Mouse (Mus musculus) midbrain, embryonic 13.5 days (tissue): ENCODE data around the gene Cldn9. TPM values are rescaled to one million over a fixed set of nuclear protein-coding genes. Genes with fewer than 3 reads are reported as not detected.

Experiments
- ATAC-seq: fragments of 200-750 bp; cut with Nextera tagmentation; 2 replicates; pipeline ENCODE4 v1.8.0; 2017; ENCODE audit warnings: mild to moderate bottlenecking, moderate TSS enrichment, moderate library complexity
- H3K27ac ChIP-seq: fragments of 300-500 bp; sonication (generic); 2 replicates; pipeline ENCODE4 v1.5.1; 2015; ENCODE audit warnings: inconsistent platforms, mild to moderate bottlenecking, moderate library complexity
- H3K27me3 ChIP-seq: fragments of 300-500 bp; sonication (generic); 2 replicates; pipeline ENCODE4 v1.6.1; 2015; ENCODE audit warnings: mild to moderate bottlenecking, inconsistent platforms
- H3K36me3 ChIP-seq: fragments of 300-500 bp; sonication (generic); 2 replicates; pipeline ENCODE4 v1.6.1; 2015; ENCODE audit warnings: mild to moderate bottlenecking, inconsistent platforms
- H3K4me1 ChIP-seq: fragments of 300-500 bp; sonication (generic); replicated peaks from 2 replicates; pipeline ENCODE4 v1.6.1; 2015; ENCODE audit warnings: inconsistent platforms
- H3K4me2 ChIP-seq: fragments of 300-500 bp; sonication (generic); replicated peaks from 2 replicates; pipeline ENCODE4 v1.6.1; 2015; ENCODE audit warnings: moderate library complexity, mild to moderate bottlenecking, inconsistent platforms
- H3K4me3 ChIP-seq: fragments of 300-500 bp; sonication (generic); replicated peaks from 2 replicates; pipeline ENCODE4 v1.5.1; 2015; ENCODE audit warnings: mild to moderate bottlenecking, inconsistent platforms
- H3K9ac ChIP-seq: fragments of 300-500 bp; sonication (generic); replicated peaks from 2 replicates; pipeline ENCODE4 v1.6.1; 2015; ENCODE audit warnings: mild to moderate bottlenecking, inconsistent platforms
- H3K9me3 ChIP-seq: fragments of 300-500 bp; sonication (generic); 2 replicates; pipeline ENCODE4 v1.6.1; 2016; ENCODE audit warnings: mild to moderate bottlenecking, inconsistent platforms
- WGBS: fragments of 180-500 bp; shearing (Covaris S2); methylation state at CpG from one replicate; pipeline ENCODE4 v1.1.7; 2015; 5-methylcytosine and 5-hydroxymethylcytosine counted together
- polyA plus RNA-seq: library from polyadenylated mRNA; unstranded; fragments of >200 nt; fragmentation: Nextera tagmentation; extraction: Ambion mirVana; gene quantifications from 2 replicates; pipeline ENCODE4 v1.2.1, GENCODE M21; 2015

Gene Cldn9
- polyA plus RNA-seq, 1 experiment from 2014 or later, result 1.1 TPM

DNA sequence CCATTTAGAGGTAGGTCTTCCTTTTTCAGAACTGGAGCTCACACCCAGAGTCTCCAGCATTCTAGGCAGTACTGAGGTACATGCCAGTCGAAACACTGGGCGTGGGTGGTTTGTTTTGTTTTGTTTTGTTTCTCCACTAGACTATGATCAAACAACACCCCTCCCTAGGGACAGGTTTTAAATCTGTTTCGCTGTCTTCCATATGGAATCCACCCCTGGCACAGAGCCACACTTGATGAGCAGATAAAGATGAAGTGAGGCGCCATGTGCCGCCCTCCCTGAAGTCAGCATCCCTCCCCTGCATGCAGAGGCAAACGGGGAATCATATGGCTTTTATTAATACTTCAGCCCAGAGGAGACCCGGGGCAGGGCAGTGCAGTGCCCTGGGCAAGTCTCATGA, 20.9 kb upstream of the Cldn9 start:
- Histone ChIP-seq H3K4me2 (no peak overlapping the region), H3K4me3 (no peak overlapping the region), H3K27ac (no peak overlapping the region), H3K4me1 (peaks cover 3% of the 10 kb centered on the region; the same call in 1 of the 2 replicates), H3K36me3 (no peaks in the 10 kb centered on the region), H3K9me3 (no peaks in the 10 kb centered on the region), H3K9ac (no peak overlapping the region), H3K27me3 (peaks cover 23% of the 10 kb centered on the region)
- WGBS, result 55% methylated on average over 7 of the region's 7 CpGs
- ATAC-seq, result no peak

- no peak overlapping the region for H3K4me3 ChIP-seq
- H3K27me3 ChIP-seq, result peaks cover 34% of the 10 kb centered on the region
- no peak overlapping the region for H3K4me2 ChIP-seq
- WGBS, result 80% methylated on average over 9 of the region's 9 CpGs
- no peaks in the 10 kb centered on the region for H3K9me3 ChIP-seq
- H3K36me3 ChIP-seq, result no peaks in the 10 kb centered on the region
- no peak for ATAC-seq
- H3K27ac ChIP-seq, result no peak overlapping the region
- no peak overlapping the region for H3K9ac ChIP-seq
- peaks cover 10% of the 10 kb centered on the region; the same call in 1 of the 2 replicates for H3K4me1 ChIP-seq
These were observed 19.5 kb upstream of the Cldn9 start for GRCm38 (mm10) chr17:23703301-23703700.

- peaks cover 10% of the 10 kb centered on the region; the same call in 1 of the 2 replicates for H3K4me1 ChIP-seq
- peak; percentile 97 for ATAC-seq
- H3K4me2 ChIP-seq, result peak overlapping the region; percentile 90
- H3K9ac ChIP-seq, result peak overlapping the region; percentile 74
- H3K27ac ChIP-seq, result 0 out of 2 replicates have a peak overlapping the region, but pooled peaks have one; percentile 8
- no peaks in the 10 kb centered on the region for H3K36me3 ChIP-seq
- WGBS, result under 1% methylated on average over 28 of the region's 28 CpGs
- H3K9me3 ChIP-seq, result no peaks in the 10 kb centered on the region
- H3K4me3 ChIP-seq, result peak overlapping the region; percentile 70
- H3K27me3 ChIP-seq, result peaks cover 47% of the 10 kb centered on the region
These were observed 16.3 kb upstream of the Cldn9 start for GRCm38 (mm10) chr17:23700079-23700478.

GRCm38 (mm10) chr17:23699131-23700077, 15.6 kb upstream of the Cldn9 start:
- H3K27me3 ChIP-seq, result peaks cover 51% of the 10 kb centered on the region
- peak overlapping the region; percentile 74 for H3K9ac ChIP-seq
- H3K4me1 ChIP-seq, result peaks cover 10% of the 10 kb centered on the region; the same call in 1 of the 2 replicates
- no peaks in the 10 kb centered on the region for H3K9me3 ChIP-seq
- peak; percentile 78 for ATAC-seq
- H3K4me3 ChIP-seq, result peak overlapping the region; percentile 70
- no peaks in the 10 kb centered on the region for H3K36me3 ChIP-seq
- H3K4me2 ChIP-seq, result peak overlapping the region; percentile 90
- 0 out of 2 replicates have a peak overlapping the region, but pooled peaks have one; percentile 8 for H3K27ac ChIP-seq
- under 1% methylated on average over 62 of the region's 101 CpGs for WGBS

- H3K9me3 ChIP-seq, result no peaks in the 10 kb centered on the region
- WGBS, result 18% methylated on average over 3 of the region's 3 CpGs
- peaks cover 10% of the 10 kb centered on the region; the same call in 1 of the 2 replicates for H3K4me1 ChIP-seq
- H3K36me3 ChIP-seq, result no peaks in the 10 kb centered on the region
- no peak overlapping the region for H3K4me3 ChIP-seq
- no peak overlapping the region for H3K27ac ChIP-seq
- H3K4me2 ChIP-seq, result no peak overlapping the region
- H3K27me3 ChIP-seq, result peaks cover 42% of the 10 kb centered on the region
- no peak for ATAC-seq
- H3K9ac ChIP-seq, result no peak overlapping the region
These were observed 12.0 kb upstream of the Cldn9 start for GRCm38 (mm10) chr17:23695801-23696200.

- Histone ChIP-seq H3K4me1 (peaks cover 6% of the 10 kb centered on the region; the same call in 1 of the 2 replicates), H3K36me3 (no peaks in the 10 kb centered on the region), H3K4me3 (no peak overlapping the region), H3K27ac (no peak overlapping the region), H3K27me3 (peaks cover 37% of the 10 kb centered on the region), H3K9me3 (no peaks in the 10 kb centered on the region), H3K4me2 (no peak overlapping the region), H3K9ac (no peak overlapping the region)
- 63% methylated on average over 1 of the region's 1 CpGs for WGBS
- ATAC-seq, result no peak
These were observed 10.7 kb upstream of the Cldn9 start for GRCm38 (mm10) chr17:23694491-23694890.

GRCm38 (mm10) chr17:23683226-23683625, 600 bp downstream of the Cldn9 start:
- H3K9me3 ChIP-seq, result no peaks in the 10 kb centered on the region
- H3K27ac ChIP-seq, result no peak overlapping the region
- WGBS, result 29% methylated on average over 15 of the region's 15 CpGs
- H3K4me1 ChIP-seq, result peaks cover 17% of the 10 kb centered on the region
- peak overlapping the region; percentile 19; the same call in 1 of the 2 replicates for H3K4me2 ChIP-seq
- ATAC-seq, result peak; percentile 24; the same call in 1 of the 2 replicates
- H3K4me3 ChIP-seq, result no peak overlapping the region
- peaks cover 63% of the 10 kb centered on the region for H3K27me3 ChIP-seq
- H3K9ac ChIP-seq, result no peak overlapping the region
- no peaks in the 10 kb centered on the region for H3K36me3 ChIP-seq

GRCm38 (mm10) chr17:23682530-23682929, 1.3 kb downstream of the Cldn9 start:
- H3K9ac ChIP-seq, result no peak overlapping the region
- H3K27me3 ChIP-seq, result peaks cover 70% of the 10 kb centered on the region
- no peak for ATAC-seq
- peaks cover 17% of the 10 kb centered on the region for H3K4me1 ChIP-seq
- no peak overlapping the region for H3K27ac ChIP-seq
- H3K36me3 ChIP-seq, result no peaks in the 10 kb centered on the region
- WGBS, result 63% methylated on average over 3 of the region's 3 CpGs
- no peak overlapping the region for H3K4me2 ChIP-seq
- H3K4me3 ChIP-seq, result no peak overlapping the region
- H3K9me3 ChIP-seq, result no peaks in the 10 kb centered on the region

DNA sequence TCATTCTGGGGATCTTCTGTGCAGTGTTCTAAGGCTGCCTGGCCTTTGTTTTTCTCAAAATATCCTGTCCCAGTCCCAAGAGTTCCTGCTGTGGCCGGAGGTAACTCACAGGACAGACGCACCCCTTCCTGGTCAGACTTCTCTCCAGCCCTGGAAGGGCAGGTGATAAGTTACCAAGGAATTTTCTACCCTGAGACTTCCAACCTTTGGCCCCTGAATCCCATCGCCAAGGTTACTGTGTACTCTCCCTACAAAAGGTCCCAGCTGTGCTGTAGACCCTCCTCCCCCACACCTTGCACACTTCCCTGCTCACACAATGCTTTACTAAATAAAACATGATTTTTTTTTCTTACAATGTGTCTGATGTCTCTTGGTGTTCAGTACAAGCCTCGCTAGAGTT, 1.7 kb downstream of the Cldn9 start:
- no peak overlapping the region for H3K4me2 ChIP-seq
- no peaks in the 10 kb centered on the region for H3K36me3 ChIP-seq
- no peak overlapping the region for H3K4me3 ChIP-seq
- H3K27ac ChIP-seq, result no peak overlapping the region
- H3K27me3 ChIP-seq, result peaks cover 74% of the 10 kb centered on the region
- no peak overlapping the region for H3K9ac ChIP-seq
- 64% methylated on average over 4 of the region's 4 CpGs for WGBS
- no peaks in the 10 kb centered on the region for H3K9me3 ChIP-seq
- no peak for ATAC-seq
- H3K4me1 ChIP-seq, result peaks cover 21% of the 10 kb centered on the region

GRCm38 (mm10) chr17:23681086-23681485, 2.7 kb downstream of the Cldn9 start:
- H3K27ac ChIP-seq, result no peak overlapping the region
- H3K9ac ChIP-seq, result no peak overlapping the region
- no peak for ATAC-seq
- no peaks in the 10 kb centered on the region for H3K36me3 ChIP-seq
- WGBS, result 81% methylated on average over 10 of the region's 10 CpGs
- H3K9me3 ChIP-seq, result no peaks in the 10 kb centered on the region
- no peak overlapping the region for H3K4me3 ChIP-seq
- no peak overlapping the region for H3K4me2 ChIP-seq
- H3K27me3 ChIP-seq, result peaks cover 82% of the 10 kb centered on the region
- peaks cover 31% of the 10 kb centered on the region for H3K4me1 ChIP-seq

DNA sequence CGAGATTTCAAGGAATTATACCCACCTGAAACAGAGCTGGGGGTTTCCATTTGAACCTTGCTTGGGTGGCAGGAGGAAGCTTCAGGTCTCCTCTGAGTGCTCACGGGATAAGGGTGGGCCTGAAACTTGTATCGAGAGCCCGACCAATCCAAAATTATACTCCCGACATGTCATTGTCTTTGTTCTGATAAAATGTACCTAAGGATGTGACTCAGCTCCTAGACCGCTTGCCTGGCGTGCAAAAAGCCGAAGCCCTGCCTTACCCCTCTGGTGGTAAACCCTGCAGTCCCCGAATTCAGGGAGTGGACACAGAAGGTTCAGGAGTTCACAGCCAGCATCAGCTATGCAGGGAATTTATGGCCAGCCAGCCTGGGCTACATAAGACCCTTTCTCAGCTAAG, 3.5 kb downstream of the Cldn9 start:
- Histone ChIP-seq H3K9ac (no peak overlapping the region), H3K27ac (no peak overlapping the region), H3K4me2 (no peak overlapping the region), H3K36me3 (no peaks in the 10 kb centered on the region), H3K27me3 (peaks cover 90% of the 10 kb centered on the region), H3K9me3 (no peaks in the 10 kb centered on the region), H3K4me3 (no peak overlapping the region), H3K4me1 (peaks cover 37% of the 10 kb centered on the region)
- no peak for ATAC-seq
- 81% methylated on average over 9 of the region's 9 CpGs for WGBS

GRCm38 (mm10) chr17:23679127-23679835, 4.5 kb downstream of the Cldn9 start, which contains the start of gene Cldn6:
Cldn6 (plus strand) TSS chr17:23679249.
- peaks cover 98% of the 10 kb centered on the region for H3K27me3 ChIP-seq
- H3K4me2 ChIP-seq, result peak within 1 kb of the TSS; percentile 31
- H3K4me3 ChIP-seq, result peak within 1 kb of the TSS; percentile 11
- H3K9me3 ChIP-seq, result no peaks in the 10 kb centered on the region
- 2% methylated on average over 38 of the region's 38 CpGs for WGBS
- H3K27ac ChIP-seq, result no peak within 1 kb of the TSS
- no peak for ATAC-seq
- no peaks in the 10 kb centered on the region for H3K36me3 ChIP-seq
- no peak within 1 kb of the TSS for H3K9ac ChIP-seq
- H3K4me1 ChIP-seq, result peaks cover 41% of the 10 kb centered on the region
